Mouse (Mus musculus) neural tube, embryonic 14.5 days (tissue): ENCODE measurements at regions not wholly inside any gene's neighbourhood (a gene's known extent, or its start where the extent isn't known, plus 50 kb on each side); places are given as distances from the start of the nearest gene placed in this dataset.

Experiments
- ATAC-seq: fragments of 200-750 bp; cut with Nextera tagmentation; 2 replicates; pipeline ENCODE4 v1.8.0; 2017; ENCODE audit warnings: low read depth, mild to moderate bottlenecking, moderate TSS enrichment, moderate library complexity
- H3K27ac ChIP-seq: fragments of 300-500 bp; sonication (generic); 2 replicates; pipeline ENCODE4 v1.5.1; 2014; ENCODE audit warnings: low read depth, mild to moderate bottlenecking, control low read depth, low read length, moderate library complexity, mixed read lengths
- H3K27me3 ChIP-seq: fragments of 300-500 bp; sonication (generic); 2 replicates; pipeline ENCODE4 v1.6.1; 2014; ENCODE audit warnings: low read length; ENCODE audit not compliant: control insufficient read depth, insufficient read depth
- H3K36me3 ChIP-seq: fragments of 300-500 bp; sonication (generic); 2 replicates; pipeline ENCODE4 v1.6.1; 2014; ENCODE audit warnings: low read length, mixed read lengths; ENCODE audit not compliant: control insufficient read depth, insufficient read depth
- H3K4me1 ChIP-seq: fragments of 300-500 bp; sonication (generic); 2 replicates; pipeline ENCODE4 v1.6.1; 2014; ENCODE audit warnings: low read length; ENCODE audit not compliant: control insufficient read depth, insufficient read depth
- H3K4me2 ChIP-seq: fragments of 300-500 bp; sonication (generic); 2 replicates; pipeline ENCODE4 v1.6.1; 2014; ENCODE audit warnings: mild to moderate bottlenecking, low read depth, low read length, control low read depth
- H3K4me3 ChIP-seq: fragments of 300-500 bp; sonication (generic); 2 replicates; pipeline ENCODE4 v1.5.1; 2014; ENCODE audit warnings: low read depth, low read length, control low read depth, mixed read lengths
- H3K9ac ChIP-seq: fragments of 300-500 bp; sonication (generic); replicated peaks from 2 replicates; pipeline ENCODE4 v1.6.1; 2014; ENCODE audit warnings: low read depth, mild to moderate bottlenecking, control low read depth, low read length, mixed read lengths
- H3K9me3 ChIP-seq: fragments of 300-500 bp; sonication (generic); 2 replicates; pipeline ENCODE4 v1.6.1; 2016; ENCODE audit warnings: low read length; ENCODE audit not compliant: control insufficient read depth
- WGBS: fragments of 180-500 bp; shearing (Covaris S2); extraction: QIAGEN DNeasy Blood & Tissue Kit; methylation state at CpG from one replicate; pipeline ENCODE4 v1.1.7; 2014; 5-methylcytosine and 5-hydroxymethylcytosine counted together

DNA sequence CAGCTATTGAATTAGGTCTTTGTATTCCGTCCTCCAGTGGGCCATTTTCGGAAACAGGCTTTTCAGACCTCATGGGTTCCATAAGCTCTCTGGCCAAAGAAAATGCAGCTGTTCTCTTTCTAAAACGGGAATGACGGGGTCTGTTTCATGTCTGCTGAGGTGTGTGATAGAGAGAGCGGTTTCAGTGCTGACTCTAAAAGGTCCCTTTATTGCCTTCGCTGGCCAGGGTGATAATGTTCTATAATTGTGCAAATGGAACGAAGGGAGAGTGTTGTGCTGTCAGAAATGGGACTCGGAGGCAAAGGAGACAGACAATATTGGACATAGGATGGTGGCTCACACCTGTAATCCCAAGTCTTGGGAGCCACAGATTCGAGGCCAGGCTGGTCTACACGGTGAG, 53.5 kb upstream of the Osbpl8 start:
- H3K4me2 ChIP-seq, result no peak overlapping the region
- H3K27me3 ChIP-seq, result no peaks in the 10 kb centered on the region
- ATAC-seq, result no peak
- H3K9me3 ChIP-seq, result no peaks in the 10 kb centered on the region
- H3K4me3 ChIP-seq, result no peak overlapping the region
- no peak overlapping the region for H3K9ac ChIP-seq
- WGBS, result 60% methylated on average over 10 of the region's 10 CpGs
- peak overlapping the region; percentile 34; the same call in 1 of the 2 replicates for H3K27ac ChIP-seq
- 0 out of 2 replicates have a peak, but pooled peaks cover 4% of the 10 kb centered on the region for H3K4me1 ChIP-seq
- no peaks in the 10 kb centered on the region for H3K36me3 ChIP-seq

- Histone ChIP-seq H3K4me2 (peak overlapping the region; percentile 33), H3K9ac (no peak overlapping the region), H3K27ac (no peak overlapping the region), H3K4me3 (peak overlapping the region; percentile 10; the same call in 1 of the 2 replicates), H3K4me1 (0 out of 2 replicates have a peak, but pooled peaks cover 4% of the 10 kb centered on the region), H3K9me3 (no peaks in the 10 kb centered on the region), H3K27me3 (no peaks in the 10 kb centered on the region), H3K36me3 (no peaks in the 10 kb centered on the region)
- ATAC-seq, result peak; percentile 56
- WGBS, result 49% methylated on average over 24 of the region's 24 CpGs
Measured at GRCm38 (mm10) chr10:111108658-111109633, 55.6 kb upstream of the Osbpl8 start.

DNA sequence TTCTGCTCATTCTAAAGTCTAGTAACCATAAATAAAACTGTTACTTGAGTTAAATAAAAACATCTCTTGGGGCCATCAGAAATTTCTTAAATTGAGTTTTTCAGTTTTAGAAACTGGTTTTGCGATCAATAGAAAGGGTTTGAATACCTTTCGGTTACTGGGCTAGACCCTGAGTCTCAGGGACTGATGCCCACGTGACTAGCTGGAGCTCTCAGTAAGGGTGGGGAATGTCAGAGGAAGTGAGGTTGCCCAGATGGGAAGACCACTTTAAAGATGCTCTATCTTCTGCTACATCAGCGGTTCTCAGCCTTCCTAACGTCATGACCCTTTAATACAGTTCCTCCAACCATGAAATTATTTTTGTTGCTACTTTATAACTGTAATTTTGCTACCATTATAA, 56.7 kb upstream of the Osbpl8 start:
- Histone ChIP-seq H3K4me2 (no peak overlapping the region), H3K27ac (no peak overlapping the region), H3K36me3 (no peaks in the 10 kb centered on the region), H3K9ac (no peak overlapping the region), H3K27me3 (no peaks in the 10 kb centered on the region), H3K4me3 (no peak overlapping the region), H3K4me1 (0 out of 2 replicates have a peak, but pooled peaks cover 4% of the 10 kb centered on the region), H3K9me3 (no peaks in the 10 kb centered on the region)
- WGBS, result 87% methylated on average over 5 of the region's 5 CpGs
- no peak for ATAC-seq

DNA sequence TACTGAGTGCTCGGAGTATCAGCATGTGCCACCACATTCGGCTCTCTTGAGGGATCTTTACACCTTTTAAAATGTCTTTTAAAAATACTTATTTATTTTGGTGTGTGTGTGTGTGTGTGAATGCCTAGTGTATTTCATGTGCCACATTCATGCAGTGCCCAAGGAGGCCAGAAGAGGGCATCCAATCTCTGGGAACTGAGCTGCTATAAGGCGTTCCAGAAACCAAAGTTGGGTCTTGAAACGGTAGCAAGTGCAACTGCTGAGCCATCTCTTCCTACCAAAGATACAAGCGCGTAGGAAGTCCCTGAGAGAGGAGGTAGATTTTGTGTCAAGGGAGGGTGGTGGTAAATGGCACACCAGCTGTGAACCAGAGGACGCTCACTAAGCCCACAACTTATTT, 57.2 kb upstream of the Osbpl8 start:
- Histone ChIP-seq H3K4me3 (no peak overlapping the region), H3K27me3 (no peaks in the 10 kb centered on the region), H3K4me2 (no peak overlapping the region), H3K9ac (no peak overlapping the region), H3K4me1 (0 out of 2 replicates have a peak, but pooled peaks cover 4% of the 10 kb centered on the region), H3K9me3 (no peaks in the 10 kb centered on the region), H3K27ac (no peak overlapping the region), H3K36me3 (no peaks in the 10 kb centered on the region)
- WGBS, result 65% methylated on average over 7 of the region's 7 CpGs
- ATAC-seq, result 0 out of 2 replicates have a peak, but pooled peaks have one; percentile 15

DNA sequence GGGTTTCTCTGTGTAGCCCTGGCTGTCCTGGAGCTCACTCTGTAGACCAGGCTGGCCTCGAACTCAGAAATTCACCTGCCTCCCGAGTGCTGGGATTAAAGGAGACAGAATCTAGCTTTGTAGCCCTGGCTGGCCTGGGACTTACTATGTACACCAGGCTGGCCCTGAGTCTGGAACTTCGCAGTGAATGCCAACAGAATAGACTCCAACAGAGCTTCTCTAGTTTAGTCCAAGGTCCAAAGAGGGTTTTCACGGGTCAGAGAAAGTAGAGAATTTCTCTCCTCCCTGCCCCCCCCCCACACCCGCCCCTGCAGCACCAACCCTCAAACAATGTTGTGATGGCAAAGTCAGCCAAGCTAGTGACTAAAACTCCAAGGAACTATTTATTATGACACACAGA, 58.1 kb upstream of the Osbpl8 start:
- ATAC-seq, result no peak
- Histone ChIP-seq H3K27ac (no peak overlapping the region), H3K36me3 (no peaks in the 10 kb centered on the region), H3K4me1 (0 out of 2 replicates have a peak, but pooled peaks cover 4% of the 10 kb centered on the region), H3K27me3 (no peaks in the 10 kb centered on the region), H3K4me2 (no peak overlapping the region), H3K9ac (no peak overlapping the region), H3K9me3 (no peaks in the 10 kb centered on the region), H3K4me3 (no peak overlapping the region)
- WGBS, result 89% methylated on average over 5 of the region's 5 CpGs

DNA sequence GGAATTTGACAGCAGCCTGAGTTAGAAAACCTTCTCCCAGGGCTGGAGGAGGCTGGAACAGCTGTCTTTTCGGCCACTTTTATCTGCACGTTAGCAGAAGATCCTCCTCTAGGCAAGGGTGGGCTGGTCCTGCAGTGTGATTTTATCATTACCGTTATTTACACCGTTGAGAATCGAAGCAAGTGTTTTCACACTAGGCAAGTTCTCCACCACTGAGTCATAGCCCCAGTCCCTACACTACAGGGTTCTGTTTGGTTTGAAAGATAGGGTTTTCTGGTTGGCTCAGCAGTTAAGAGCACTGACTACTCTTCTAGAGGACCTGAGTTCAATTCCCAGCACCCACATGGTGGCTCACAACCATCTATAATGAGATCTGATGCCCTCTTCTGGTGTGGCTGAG, 58.9 kb upstream of the Osbpl8 start:
- no peak overlapping the region for H3K27ac ChIP-seq
- no peaks in the 10 kb centered on the region for H3K4me1 ChIP-seq
- ATAC-seq, result no peak
- WGBS, result 92% methylated on average over 5 of the region's 5 CpGs
- H3K9ac ChIP-seq, result no peak overlapping the region
- no peaks in the 10 kb centered on the region for H3K27me3 ChIP-seq
- H3K4me2 ChIP-seq, result no peak overlapping the region
- no peaks in the 10 kb centered on the region for H3K36me3 ChIP-seq
- H3K9me3 ChIP-seq, result no peaks in the 10 kb centered on the region
- H3K4me3 ChIP-seq, result no peak overlapping the region

- no peak overlapping the region for H3K27ac ChIP-seq
- peaks cover 6% of the 10 kb centered on the region; the same call in 1 of the 2 replicates for H3K4me1 ChIP-seq
- H3K27me3 ChIP-seq, result no peaks in the 10 kb centered on the region
- no peak overlapping the region for H3K4me3 ChIP-seq
- no peak overlapping the region for H3K4me2 ChIP-seq
- H3K36me3 ChIP-seq, result no peaks in the 10 kb centered on the region
- no peak overlapping the region for H3K9ac ChIP-seq
- no peak for ATAC-seq
- no peaks in the 10 kb centered on the region for H3K9me3 ChIP-seq
- WGBS, result 82% methylated on average over 5 of the region's 5 CpGs
Measured at GRCm38 (mm10) chr10:111103512-111103911, 61.0 kb upstream of the Osbpl8 start.

GRCm38 (mm10) chr10:111103086-111103485, 61.5 kb upstream of the Osbpl8 start:
- 86% methylated on average over 14 of the region's 14 CpGs for WGBS
- Histone ChIP-seq H3K27me3 (no peaks in the 10 kb centered on the region), H3K9ac (no peak overlapping the region), H3K4me1 (peaks cover 6% of the 10 kb centered on the region; the same call in 1 of the 2 replicates), H3K9me3 (no peaks in the 10 kb centered on the region), H3K27ac (no peak overlapping the region), H3K4me3 (no peak overlapping the region), H3K4me2 (no peak overlapping the region), H3K36me3 (no peaks in the 10 kb centered on the region)
- ATAC-seq, result no peak
